Mouse (Mus musculus) forebrain, embryonic 14.5 days (tissue): ENCODE results near the gene Rspo1. TPM values are rescaled to one million over a fixed set of nuclear protein-coding genes. Genes with fewer than 3 reads are reported as not detected.

Experiments used
- ATAC-seq: fragments of 200-750 bp; cut with Nextera tagmentation; 2 replicates; pipeline ENCODE4 v1.8.0; 2017; ENCODE audit warnings: mild to moderate bottlenecking, moderate library complexity
- DNase-seq: peaks from one replicate; pipeline ENCODE4 v3.0.0-alpha.2; 2015; ENCODE audit warnings: low spot score
- H3K27ac ChIP-seq: fragments of 300-500 bp; sonication (generic); 2 replicates; pipeline ENCODE4 v1.5.1; 2014; ENCODE audit warnings: low read depth, mild to moderate bottlenecking, control low read depth, low read length, moderate library complexity
- H3K27me3 ChIP-seq: fragments of 300-500 bp; sonication (generic); replicated peaks from 2 replicates; pipeline ENCODE4 v1.6.1; 2014; ENCODE audit warnings: low read length, control low read depth, mixed read lengths; ENCODE audit not compliant: control insufficient read depth, insufficient read depth
- H3K36me3 ChIP-seq: fragments of 300-500 bp; sonication (generic); 2 replicates; pipeline ENCODE4 v1.6.1; 2014; ENCODE audit warnings: low read length, control low read depth; ENCODE audit not compliant: control insufficient read depth, insufficient read depth
- H3K4me1 ChIP-seq: fragments of 300-500 bp; sonication (generic); 2 replicates; pipeline ENCODE4 v1.6.1; 2014; ENCODE audit warnings: antibody characterized with exemption, low read length, control low read depth; ENCODE audit not compliant: control insufficient read depth, insufficient read depth
- H3K4me2 ChIP-seq: fragments of 300-500 bp; sonication (generic); 2 replicates; pipeline ENCODE4 v1.6.1; 2014; ENCODE audit warnings: mild to moderate bottlenecking, control low read depth, low read length
- H3K4me3 ChIP-seq: fragments of 300-500 bp; sonication (generic); 2 replicates; pipeline ENCODE4 v1.5.1; 2014; ENCODE audit warnings: low read depth, low read length, control low read depth
- H3K9ac ChIP-seq: fragments of 300-500 bp; sonication (generic); 2 replicates; pipeline ENCODE4 v1.6.1; 2014; ENCODE audit warnings: mild to moderate bottlenecking, low read length, control low read depth, moderate library complexity
- H3K9me3 ChIP-seq: fragments of 300-500 bp; sonication (generic); replicated peaks from 2 replicates; pipeline ENCODE4 v1.6.1; 2016; ENCODE audit warnings: low read length, control low read depth, mixed read lengths; ENCODE audit not compliant: control insufficient read depth
- WGBS: fragments of 180-500 bp; shearing (Covaris S2); extraction: QIAGEN DNeasy Blood & Tissue Kit; methylation state at CpG from one replicate; pipeline ENCODE4 v1.1.7; 2014; 5-methylcytosine and 5-hydroxymethylcytosine counted together
- polyA plus RNA-seq: library from polyadenylated mRNA; unstranded; fragments of >200 nt; fragmentation: Nextera tagmentation; extraction: Ambion mirVana; gene quantifications from 2 replicates; pipeline ENCODE4 v1.2.1, GENCODE M21; 2014

Gene Rspo1
- polyA plus RNA-seq, 1 experiment from 2014 or later: 2.4 TPM

GRCm38 (mm10) chr4:124951036-124951433 lies 35.2 kb upstream of the Rspo1 start:
- ATAC-seq: no peak
- WGBS: 56% methylated on average over 10 of the region's 10 CpGs

GRCm38 (mm10) chr4:124953546-124953945 lies 32.7 kb upstream of the Rspo1 start:
- Histone ChIP-seq H3K4me1 (no peaks in the 10 kb centered on the region), H3K9ac (no peak overlapping the region), H3K27ac (no peak overlapping the region), H3K9me3 (no peaks in the 10 kb centered on the region), H3K4me3 (no peak overlapping the region), H3K4me2 (no peak overlapping the region), H3K36me3 (no peaks in the 10 kb centered on the region), H3K27me3 (no peaks in the 10 kb centered on the region)
- ATAC-seq (no peak), DNase-seq (no peak)
- 69% methylated on average over 4 of the region's 4 CpGs for WGBS

More at GRCm38 (mm10) chr4:124951036-124951433, 35.2 kb upstream of the Rspo1 start:
- no peak overlapping the region for H3K9ac ChIP-seq
- H3K27me3 ChIP-seq: no peaks in the 10 kb centered on the region
- H3K4me2 ChIP-seq: no peak overlapping the region
- H3K36me3 ChIP-seq: no peaks in the 10 kb centered on the region
- DNase-seq: no peak
- no peaks in the 10 kb centered on the region for H3K9me3 ChIP-seq
- H3K4me1 ChIP-seq: no peaks in the 10 kb centered on the region
- no peak overlapping the region for H3K4me3 ChIP-seq
- no peak overlapping the region for H3K27ac ChIP-seq

- DNase-seq (no peak), ATAC-seq (no peak)
- 85% methylated on average over 2 of the region's 2 CpGs for WGBS
- Histone ChIP-seq H3K4me3 (no peak overlapping the region), H3K27me3 (no peaks in the 10 kb centered on the region), H3K36me3 (no peaks in the 10 kb centered on the region), H3K9ac (no peak overlapping the region), H3K4me2 (no peak overlapping the region), H3K9me3 (no peaks in the 10 kb centered on the region), H3K27ac (no peak overlapping the region), H3K4me1 (no peaks in the 10 kb centered on the region)
These were observed 28.9 kb upstream of the Rspo1 start for GRCm38 (mm10) chr4:124957284-124957683.

- Histone ChIP-seq H3K4me2 (no peak overlapping the region), H3K9me3 (no peaks in the 10 kb centered on the region), H3K27me3 (no peaks in the 10 kb centered on the region), H3K4me1 (no peaks in the 10 kb centered on the region), H3K36me3 (no peaks in the 10 kb centered on the region), H3K27ac (no peak overlapping the region), H3K9ac (no peak overlapping the region), H3K4me3 (no peak overlapping the region)
- WGBS: 75% methylated on average over 11 of the region's 11 CpGs
- no peak for DNase-seq
- ATAC-seq: no peak
These were observed 27.2 kb upstream of the Rspo1 start for GRCm38 (mm10) chr4:124959062-124959461.

- DNase-seq (no peak), ATAC-seq (no peak)
- no peaks in the 10 kb centered on the region for H3K4me1 ChIP-seq
- H3K4me3 ChIP-seq: no peak overlapping the region
- 90% methylated on average over 11 of the region's 11 CpGs for WGBS
- no peak overlapping the region for H3K4me2 ChIP-seq
- H3K9ac ChIP-seq: no peak overlapping the region
- no peaks in the 10 kb centered on the region for H3K27me3 ChIP-seq
- H3K9me3 ChIP-seq: no peaks in the 10 kb centered on the region
- H3K27ac ChIP-seq: no peak overlapping the region
- no peaks in the 10 kb centered on the region for H3K36me3 ChIP-seq
These were observed 25.3 kb upstream of the Rspo1 start for GRCm38 (mm10) chr4:124960940-124961339.

GRCm38 (mm10) chr4:124962576-124962975 lies 23.7 kb upstream of the Rspo1 start:
- Histone ChIP-seq H3K27me3 (no peaks in the 10 kb centered on the region), H3K9ac (no peak overlapping the region), H3K36me3 (no peaks in the 10 kb centered on the region), H3K4me3 (no peak overlapping the region), H3K4me1 (no peaks in the 10 kb centered on the region), H3K27ac (no peak overlapping the region), H3K4me2 (no peak overlapping the region), H3K9me3 (no peaks in the 10 kb centered on the region)
- DNase-seq (no peak), ATAC-seq (no peak)
- 69% methylated on average over 11 of the region's 11 CpGs for WGBS

- ATAC-seq: no peak
- H3K4me2 ChIP-seq: no peak overlapping the region
- no peak overlapping the region for H3K27ac ChIP-seq
These were observed 21.2 kb upstream of the Rspo1 start for GRCm38 (mm10) chr4:124964912-124965599.

GRCm38 (mm10) chr4:124968711-124969110 lies 17.5 kb upstream of the Rspo1 start:
- WGBS: 9% methylated on average over 5 of the region's 6 CpGs
- H3K9ac ChIP-seq: no peak overlapping the region
- no peak overlapping the region for H3K4me2 ChIP-seq
- ATAC-seq: no peak
- H3K4me1 ChIP-seq: no peaks in the 10 kb centered on the region
- no peaks in the 10 kb centered on the region for H3K27me3 ChIP-seq
- H3K9me3 ChIP-seq: no peaks in the 10 kb centered on the region
- H3K27ac ChIP-seq: no peak overlapping the region
- no peaks in the 10 kb centered on the region for H3K36me3 ChIP-seq
- no peak overlapping the region for H3K4me3 ChIP-seq
- DNase-seq: no peak

More at GRCm38 (mm10) chr4:124964912-124965599, 21.2 kb upstream of the Rspo1 start:
- DNase-seq: no peak
- Histone ChIP-seq H3K9ac (no peak overlapping the region), H3K36me3 (no peaks in the 10 kb centered on the region), H3K27me3 (no peaks in the 10 kb centered on the region), H3K9me3 (no peaks in the 10 kb centered on the region), H3K4me3 (no peak overlapping the region), H3K4me1 (no peaks in the 10 kb centered on the region)
- WGBS: 7% methylated on average over 8 of the region's 8 CpGs

- H3K9me3 ChIP-seq: no peaks in the 10 kb centered on the region
- H3K4me1 ChIP-seq: no peaks in the 10 kb centered on the region
- no peak overlapping the region for H3K4me2 ChIP-seq
- no peak overlapping the region for H3K27ac ChIP-seq
- no peak overlapping the region for H3K9ac ChIP-seq
- ATAC-seq: no peak
- no peak for DNase-seq
- H3K4me3 ChIP-seq: no peak overlapping the region
- 73% methylated on average over 7 of the region's 7 CpGs for WGBS
- no peaks in the 10 kb centered on the region for H3K27me3 ChIP-seq
- no peaks in the 10 kb centered on the region for H3K36me3 ChIP-seq
These were observed 16.9 kb upstream of the Rspo1 start for GRCm38 (mm10) chr4:124969219-124969848.
